In genomic region chr8:125317584-125317991, GRCm38 (mm10) we compare ENCODE assay signal across 12 mouse cellular contexts.
A peak's percentile ranks its signal among the peaks of the same experiment; 100 is the strongest.
DNase-seq lines count a peak whose midpoint lies in the region; TF ChIP-seq lines count a peak whose summit lies in the region.
"Had no signal": no experiment of that assay in that cellular context is flagged by ENCODE, and none has a peak within 500 bp of the region (broad histone marks: within the 10 kb centered on the region; RNA-seq: fewer than 3 reads in every experiment).

No protein-coding gene starts in this region.

- no peak for TF ChIP-seq CTCF in left cerebral cortex, adult 2 months (IDR thresholded peaks at IDR 0.05)

- DNase-seq in left cerebral cortex, postnatal 4 days = peak; percentile 89
- DNase-seq in left cerebral cortex, adult 2 months (ENCODE audit: extremely low spot score in 1 of 2, low spot score in 2 of 2) = no peak
- peak; percentile 94 for DNase-seq in cerebellum, adult 11 months
- peak; percentile 69 for DNase-seq in gastrocnemius, adult 18-20 months (ENCODE audit: low spot score)
- DNase-seq in heart, postnatal 14 days = peak; percentile 52 to 74
- no peak for DNase-seq in limb, embryonic 10.5 days (ENCODE audit: low spot score)
- no peak for DNase-seq in right cerebral cortex, adult 18-20 months
- DNase-seq in ovary, adult 18-20 months (ENCODE audit: low spot score) = no peak
- DNase-seq: adrenal gland, adult 8-10 months; kidney, adult 18-20 months; thymus, postnatal 25 days had no signal

- no peaks in the 10 kb centered on the region for H3K27me3 ChIP-seq in limb, embryonic 10.5 days (ENCODE audit: low read depth, poor library complexity, severe bottlenecking)

- no peak overlapping the region for H3K27ac ChIP-seq in left cerebral cortex, adult 2 months
- no peak overlapping the region for H3K27ac ChIP-seq in limb, embryonic 10.5 days
- H3K27ac ChIP-seq: midbrain, embryonic 10.5 days had no signal

- no peaks in the 10 kb centered on the region for H3K9me3 ChIP-seq in limb, embryonic 10.5 days (replicated peaks)
- H3K9me3 ChIP-seq: midbrain, embryonic 10.5 days had no signal

- no peaks in the 10 kb centered on the region for H3K36me3 ChIP-seq in limb, embryonic 10.5 days
- H3K36me3 ChIP-seq: midbrain, embryonic 10.5 days had no signal

- H3K4me1 ChIP-seq in limb, embryonic 10.5 days = peaks cover 6% of the 10 kb centered on the region; the same call in 1 of the 2 replicates

- intact Hi-C loops in left cerebral cortex, postnatal 4 days (cut with DNase I) = no loop called here
- intact Hi-C loops in left cerebral cortex, adult 2 months (cut with DNase I) = no loop called here
- intact Hi-C loops in heart, postnatal 14 days (cut with DNase I) = no loop called here

- no peak overlapping the region for H3K4me3 ChIP-seq in left cerebral cortex, adult 2 months
- H3K4me3 ChIP-seq in limb, embryonic 10.5 days = no peak overlapping the region
- H3K4me3 ChIP-seq: midbrain, embryonic 10.5 days had no signal

- 94% methylated on average over 6 of the region's 6 CpGs for WGBS in limb, embryonic 10.5 days

Comparison
In these comparisons a context has a peak if more than half of its experiments do, and no peak if none do; other contexts are left out.
1. DNase-seq: peak in left cerebral cortex, postnatal 4 days (single experiment), cerebellum, adult 11 months (single experiment), gastrocnemius, adult 18-20 months (single experiment) and heart, postnatal 14 days (2 of 2); none in left cerebral cortex, adult 2 months (0 of 2), limb, embryonic 10.5 days (single experiment), right cerebral cortex, adult 18-20 months (single experiment) and ovary, adult 18-20 months (single experiment).